Comparison of ENCODE assay signal across 19 mouse cellular contexts in genomic region chr1:22728207-22728606, GRCm38 (mm10).
DNase-seq lines count a peak whose midpoint lies in the region; ATAC-seq lines count a peak whose summit lies in the region.
"Had no signal": no experiment of that assay in that cellular context is flagged by ENCODE, and none has a peak within 500 bp of the region (broad histone marks: within the 10 kb centered on the region; RNA-seq: fewer than 3 reads in every experiment).

No protein-coding gene starts in this region.

- DNase-seq in frontal cortex, postnatal 25 days (ENCODE audit: low spot score in 2 of 2), result no peak
- peak; percentile 19 to 75 for DNase-seq in left cerebral cortex, postnatal 25 days (ENCODE audit: low spot score in 2 of 2)
- no peak for DNase-seq in left cerebral cortex, adult 8-10 months (ENCODE audit: low spot score in 2 of 2)
- peak; percentile 74 for DNase-seq in brain, adult 2 months (ENCODE audit: low read depth, low spot score)
- DNase-seq in urinary bladder, postnatal 4 days (ENCODE audit: low spot score in 2 of 2), result no peak
- DNase-seq: adrenal gland, adult 8-10 months; adrenal gland, postnatal 25 days; cerebellum, adult 18-20 months; cerebellum, adult 9-10 months; cerebellum, postnatal 14 days; forebrain, postnatal 0 days; gastrocnemius, postnatal 25 days; heart, adult 18-20 months; heart, postnatal 10 days; heart, postnatal 36 days had no signal

- intact Hi-C loops in left cerebral cortex, postnatal 25 days (cut with DNase I), result no loop called here

- peak; percentile 64 for ATAC-seq in frontal cortex, adult (ENCODE audit: low TSS enrichment)
- ATAC-seq: activated CD4-positive, CD25-positive, alpha-beta regulatory T cell, adult 4 months; forebrain, embryonic 14.5 days; forebrain, postnatal 0 days; hindbrain, embryonic 16.5 days had no signal

Comparison
In these comparisons a context has a peak if more than half of its experiments do, and no peak if none do; other contexts are left out.
1. DNase-seq: peak in left cerebral cortex, postnatal 25 days (2 of 2) and brain, adult 2 months (single experiment); none in frontal cortex, postnatal 25 days (0 of 2), left cerebral cortex, adult 8-10 months (0 of 2) and urinary bladder, postnatal 4 days (0 of 2).